Mouse (Mus musculus) cerebellum, adult 9-11 months (tissue): ENCODE data around the gene Klhl3.
A peak's percentile ranks its signal among the peaks of the same experiment; 100 is the strongest.
"Not testable (repeated sequence)": the region's sequence is repeated elsewhere in the genome, so short reads cannot be mapped to it uniquely, and the experiment has no call there.

ENCODE experiments used
- DNase-seq: peaks from one replicate; pipeline ENCODE4 v3.0.0; 2022

The Klhl3 gene

GRCm38 (mm10) chr13:58113061-58113900 is at the start of gene Klhl3:
Gene Klhl3, minus strand, starts transcription at chr13:58113592.
- peak; percentile 78 for DNase-seq

- no peak for DNase-seq
These were observed 47.4 kb upstream of the Klhl3 start for GRCm38 (mm10) chr13:58160761-58161160.

GRCm38 (mm10) chr13:58158099-58158912 is 44.9 kb upstream of the Klhl3 start:
- DNase-seq, result peak; percentile 87

GRCm38 (mm10) chr13:58157447-58158098 is 44.2 kb upstream of the Klhl3 start, which contains the start of gene Idnk:
Gene Idnk, plus strand, starts transcription at chr13:58157649.
- peak; percentile 86 for DNase-seq

- DNase-seq, result no peak
These were observed 43.6 kb upstream of the Klhl3 start for GRCm38 (mm10) chr13:58157036-58157435.

- no peak for DNase-seq
These were observed 42.6 kb upstream of the Klhl3 start for GRCm38 (mm10) chr13:58156031-58156430.

GRCm38 (mm10) chr13:58150442-58150841 is 37.0 kb upstream of the Klhl3 start:
- DNase-seq, result no peak

GRCm38 (mm10) chr13:58149629-58150028 is 36.2 kb upstream of the Klhl3 start:
- no peak for DNase-seq

GRCm38 (mm10) chr13:58149033-58149558 is 35.7 kb upstream of the Klhl3 start:
- no peak for DNase-seq

- DNase-seq, result peak; percentile 53
These were observed 35.0 kb upstream of the Klhl3 start for GRCm38 (mm10) chr13:58148256-58148831.

- DNase-seq, result no peak
These were observed 34.4 kb upstream of the Klhl3 start for GRCm38 (mm10) chr13:58147760-58148159.

- DNase-seq, result not testable (repeated sequence)
These were observed 33.2 kb upstream of the Klhl3 start for GRCm38 (mm10) chr13:58146603-58147002.

- DNase-seq, result no peak
These were observed 18.3 kb upstream of the Klhl3 start for GRCm38 (mm10) chr13:58131692-58132091.

- peak; percentile 47 for DNase-seq
These were observed 16.4 kb upstream of the Klhl3 start for GRCm38 (mm10) chr13:58129687-58130246.

GRCm38 (mm10) chr13:58128768-58129671 is 15.6 kb upstream of the Klhl3 start:
- DNase-seq, result peak; percentile 98

- DNase-seq, result peak; percentile 94
These were observed 15.0 kb upstream of the Klhl3 start, which contains the start of gene Hnrnpa0 for GRCm38 (mm10) chr13:58128396-58128767. Gene Hnrnpa0, minus strand, starts transcription at chr13:58128556.

GRCm38 (mm10) chr13:58127766-58128361 is 14.5 kb upstream of the Klhl3 start:
- DNase-seq, result peak; percentile 83

- DNase-seq, result no peak
These were observed 13.7 kb upstream of the Klhl3 start for GRCm38 (mm10) chr13:58126862-58127765.

- no peak for DNase-seq
These were observed 12.7 kb upstream of the Klhl3 start for GRCm38 (mm10) chr13:58126126-58126525.

- DNase-seq, result no peak
These were observed 11.6 kb upstream of the Klhl3 start for GRCm38 (mm10) chr13:58124989-58125388.
